Mouse (Mus musculus): ENCODE results near the gene Ocm. TPM values are rescaled to one million over a fixed set of nuclear protein-coding genes. Genes with fewer than 3 reads are reported as not detected.
A peak's percentile ranks its signal among the peaks of the same experiment; 100 is the strongest.
"Not testable (repeated sequence)": the region's sequence is repeated elsewhere in the genome, so short reads cannot be mapped to it uniquely, and the experiment has no call there.

Gene Ocm
- polyA plus RNA-seq, 1 experiment from 2014 or later, result not detected

GRCm38 (mm10) chr5:144015312-144015650, 11.2 kb downstream of the Ocm start:
- ATAC-seq (ENCODE audit: insufficient number of reproducible peaks, low FRiP score, low TSS enrichment, low read depth) (no peak), DNase-seq (ENCODE audit: low spot score) (no peak)
- H3K36me3 ChIP-seq (ENCODE audit: control insufficient read depth, insufficient read depth, low read length), result peaks cover 6% of the 10 kb centered on the region; the same call in 1 of the 2 replicates
- H3K27ac ChIP-seq (replicated peaks; ENCODE audit: low read depth, low read length), result no peak overlapping the region
- no peaks in the 10 kb centered on the region for H3K27me3 ChIP-seq (ENCODE audit: control insufficient read depth, insufficient read depth, low read length)
- no peak overlapping the region for H3K9ac ChIP-seq (ENCODE audit: low read length)
- peak overlapping the region; percentile 41; the same call in 1 of the 2 replicates for H3K4me2 ChIP-seq (ENCODE audit: low read depth, severe bottlenecking)
- H3K4me1 ChIP-seq (ENCODE audit: control insufficient read depth, insufficient read depth, low read length), result no peaks in the 10 kb centered on the region
- WGBS, result 71% methylated on average over 3 of the region's 3 CpGs
- H3K9me3 ChIP-seq (ENCODE audit: control insufficient read depth, low read length), result no peaks in the 10 kb centered on the region
- no peak overlapping the region; the same call in 1 of the 2 replicates for H3K4me3 ChIP-seq (ENCODE audit: low read depth, low read length)

GRCm38 (mm10) chr5:144014551-144015311, 11.7 kb downstream of the Ocm start, which contains the start of gene Ccz1:
Gene Ccz1 (minus strand): TSS chr5:144014877.
- Histone ChIP-seq H3K4me3 (ENCODE audit: low read depth, low read length) (peak within 1 kb of the TSS; percentile 97), H3K4me1 (ENCODE audit: control insufficient read depth, insufficient read depth, low read length) (no peaks in the 10 kb centered on the region), H3K9ac (ENCODE audit: low read length) (peak within 1 kb of the TSS; percentile 88), H3K36me3 (ENCODE audit: control insufficient read depth, insufficient read depth, low read length) (peaks cover 6% of the 10 kb centered on the region; the same call in 1 of the 2 replicates), H3K27me3 (ENCODE audit: control insufficient read depth, insufficient read depth, low read length) (no peaks in the 10 kb centered on the region), H3K27ac (replicated peaks; ENCODE audit: low read depth, low read length) (0 out of 2 replicates have a peak within 1 kb of the TSS, but pooled peaks have one; percentile 52), H3K9me3 (ENCODE audit: control insufficient read depth, low read length) (no peaks in the 10 kb centered on the region), H3K4me2 (ENCODE audit: low read depth, severe bottlenecking) (peak within 1 kb of the TSS; percentile 41)
- peak; percentile 84 for DNase-seq (ENCODE audit: low spot score)
- ATAC-seq (ENCODE audit: insufficient number of reproducible peaks, low FRiP score, low TSS enrichment, low read depth), result peak; percentile 97
- WGBS, result 3% methylated on average over 47 of the region's 47 CpGs

GRCm38 (mm10) chr5:144013366-144014134, 12.9 kb downstream of the Ocm start:
- H3K27me3 ChIP-seq (ENCODE audit: control insufficient read depth, insufficient read depth, low read length); H3K9ac ChIP-seq (ENCODE audit: low read length); ATAC-seq (ENCODE audit: insufficient number of reproducible peaks, low FRiP score, low TSS enrichment, low read depth); H3K27ac ChIP-seq (replicated peaks; ENCODE audit: low read depth, low read length); H3K9me3 ChIP-seq (ENCODE audit: control insufficient read depth, low read length); H3K4me1 ChIP-seq (ENCODE audit: control insufficient read depth, insufficient read depth, low read length); DNase-seq (ENCODE audit: low spot score): not testable (repeated sequence)
- Histone ChIP-seq H3K4me3 (ENCODE audit: low read depth, low read length) (peak overlapping the region; percentile 97; the same call in 1 of the 2 replicates), H3K36me3 (ENCODE audit: control insufficient read depth, insufficient read depth, low read length) (peaks cover 11% of the 10 kb centered on the region), H3K4me2 (ENCODE audit: low read depth, severe bottlenecking) (peak overlapping the region; percentile 41)
- WGBS, result 70% methylated on average over 12 of the region's 13 CpGs

- Histone ChIP-seq H3K4me3 (ENCODE audit: low read depth, low read length) (no peak overlapping the region), H3K27me3 (ENCODE audit: control insufficient read depth, insufficient read depth, low read length) (no peaks in the 10 kb centered on the region), H3K36me3 (ENCODE audit: control insufficient read depth, insufficient read depth, low read length) (peaks cover 13% of the 10 kb centered on the region), H3K9me3 (ENCODE audit: control insufficient read depth, low read length) (no peaks in the 10 kb centered on the region), H3K9ac (ENCODE audit: low read length) (no peak overlapping the region), H3K4me2 (ENCODE audit: low read depth, severe bottlenecking) (no peak overlapping the region), H3K4me1 (ENCODE audit: control insufficient read depth, insufficient read depth, low read length) (no peaks in the 10 kb centered on the region), H3K27ac (replicated peaks; ENCODE audit: low read depth, low read length) (no peak overlapping the region)
- DNase-seq (ENCODE audit: low spot score) (no peak), ATAC-seq (ENCODE audit: insufficient number of reproducible peaks, low FRiP score, low TSS enrichment, low read depth) (no peak)
- WGBS, result 91% methylated on average over 15 of the region's 15 CpGs
These were observed 23.8 kb downstream of the Ocm start for GRCm38 (mm10) chr5:144002461-144003192.

- WGBS, result 90% methylated on average over 1 of the region's 1 CpGs
- H3K9ac ChIP-seq (ENCODE audit: low read length), result no peak overlapping the region
- H3K36me3 ChIP-seq (ENCODE audit: control insufficient read depth, insufficient read depth, low read length), result peaks cover 18% of the 10 kb centered on the region
- ATAC-seq (ENCODE audit: insufficient number of reproducible peaks, low FRiP score, low TSS enrichment, low read depth) (no peak), DNase-seq (ENCODE audit: low spot score) (no peak)
- H3K27ac ChIP-seq (replicated peaks; ENCODE audit: low read depth, low read length), result no peak overlapping the region
- H3K4me3 ChIP-seq (ENCODE audit: low read depth, low read length), result no peak overlapping the region
- H3K27me3 ChIP-seq (ENCODE audit: control insufficient read depth, insufficient read depth, low read length), result no peaks in the 10 kb centered on the region
- no peaks in the 10 kb centered on the region for H3K4me1 ChIP-seq (ENCODE audit: control insufficient read depth, insufficient read depth, low read length)
- no peaks in the 10 kb centered on the region for H3K9me3 ChIP-seq (ENCODE audit: control insufficient read depth, low read length)
- H3K4me2 ChIP-seq (ENCODE audit: low read depth, severe bottlenecking), result no peak overlapping the region
These were observed 27.1 kb downstream of the Ocm start for GRCm38 (mm10) chr5:143999409-143999808.

GRCm38 (mm10) chr5:143994632-143995365, 31.7 kb downstream of the Ocm start:
- H3K27ac ChIP-seq (replicated peaks; ENCODE audit: low read depth, low read length), result no peak overlapping the region
- DNase-seq (ENCODE audit: low spot score) (no peak), ATAC-seq (ENCODE audit: insufficient number of reproducible peaks, low FRiP score, low TSS enrichment, low read depth) (no peak)
- no peaks in the 10 kb centered on the region for H3K27me3 ChIP-seq (ENCODE audit: control insufficient read depth, insufficient read depth, low read length)
- WGBS, result 72% methylated on average over 11 of the region's 11 CpGs
- no peak overlapping the region for H3K9ac ChIP-seq (ENCODE audit: low read length)
- no peak overlapping the region for H3K4me3 ChIP-seq (ENCODE audit: low read depth, low read length)
- H3K9me3 ChIP-seq (ENCODE audit: control insufficient read depth, low read length), result no peaks in the 10 kb centered on the region
- H3K4me2 ChIP-seq (ENCODE audit: low read depth, severe bottlenecking), result no peak overlapping the region
- peaks cover 23% of the 10 kb centered on the region for H3K36me3 ChIP-seq (ENCODE audit: control insufficient read depth, insufficient read depth, low read length)
- no peaks in the 10 kb centered on the region for H3K4me1 ChIP-seq (ENCODE audit: control insufficient read depth, insufficient read depth, low read length)

GRCm38 (mm10) chr5:143993849-143994248, 32.6 kb downstream of the Ocm start:
- no peak overlapping the region for H3K27ac ChIP-seq (replicated peaks; ENCODE audit: low read depth, low read length)
- ATAC-seq (ENCODE audit: insufficient number of reproducible peaks, low FRiP score, low TSS enrichment, low read depth) (no peak), DNase-seq (ENCODE audit: low spot score) (no peak)
- H3K9me3 ChIP-seq (ENCODE audit: control insufficient read depth, low read length), result no peaks in the 10 kb centered on the region
- H3K36me3 ChIP-seq (ENCODE audit: control insufficient read depth, insufficient read depth, low read length), result peaks cover 23% of the 10 kb centered on the region
- H3K27me3 ChIP-seq (ENCODE audit: control insufficient read depth, insufficient read depth, low read length), result no peaks in the 10 kb centered on the region
- no peak overlapping the region for H3K9ac ChIP-seq (ENCODE audit: low read length)
- H3K4me1 ChIP-seq (ENCODE audit: control insufficient read depth, insufficient read depth, low read length), result no peaks in the 10 kb centered on the region
- H3K4me3 ChIP-seq (ENCODE audit: low read depth, low read length), result no peak overlapping the region
- WGBS, result 96% methylated on average over 5 of the region's 5 CpGs
- no peak overlapping the region for H3K4me2 ChIP-seq (ENCODE audit: low read depth, severe bottlenecking)
